Mouse (Mus musculus) lung, postnatal 0 days (tissue): ENCODE measurements at regions not wholly inside any gene's neighbourhood (a gene's known extent, or its start where the extent isn't known, plus 50 kb on each side); places are given as distances from the start of the nearest gene placed in this dataset.

Source experiments
- ATAC-seq: fragments of 200-750 bp; cut with Nextera tagmentation; 2 replicates; pipeline ENCODE4 v1.8.0; 2017; ENCODE audit warnings: moderate library complexity
- DNase-seq: peaks from one replicate; pipeline ENCODE4 v3.0.0-alpha.2; 2016; ENCODE audit warnings: low spot score
- H3K27ac ChIP-seq: fragments of 300-500 bp; sonication (generic); 2 replicates; pipeline ENCODE4 v1.5.1; 2014; ENCODE audit warnings: antibody characterized with exemption, mild to moderate bottlenecking, low read length, mixed read lengths
- H3K27me3 ChIP-seq: fragments of 300-500 bp; sonication (generic); replicated peaks from 2 replicates; pipeline ENCODE4 v1.6.1; 2014; ENCODE audit warnings: low read length, mixed read lengths; ENCODE audit not compliant: insufficient read depth
- H3K36me3 ChIP-seq: fragments of 300-500 bp; sonication (generic); 2 replicates; pipeline ENCODE4 v1.6.1; 2014; ENCODE audit warnings: low read length, mixed read lengths; ENCODE audit not compliant: insufficient read depth
- H3K4me1 ChIP-seq: fragments of 300-500 bp; sonication (generic); 2 replicates; pipeline ENCODE4 v1.6.1; 2014; ENCODE audit warnings: antibody characterized with exemption, low read depth, low read length, mixed read lengths; ENCODE audit not compliant: insufficient read depth
- H3K4me2 ChIP-seq: fragments of 300-500 bp; sonication (generic); replicated peaks from 2 replicates; pipeline ENCODE4 v1.6.1; 2014; ENCODE audit warnings: low read depth, mild to moderate bottlenecking, low read length, moderate library complexity, mixed read lengths
- H3K4me3 ChIP-seq: fragments of 300-500 bp; sonication (generic); 2 replicates; pipeline ENCODE4 v1.5.1; 2014; ENCODE audit warnings: low read depth, low read length
- H3K9ac ChIP-seq: fragments of 300-500 bp; sonication (generic); replicated peaks from 2 replicates; pipeline ENCODE4 v1.6.1; 2014; ENCODE audit warnings: low read depth, mild to moderate bottlenecking
- H3K9me3 ChIP-seq: fragments of 300-500 bp; sonication (generic); 2 replicates; pipeline ENCODE4 v1.6.1; 2016; ENCODE audit warnings: low read length, mixed read lengths
- CTCF ChIP-seq: IDR thresholded peaks from 2 replicates; pipeline ENCODE4 v1.5.1; 2016; ENCODE audit warnings: antibody characterized with exemption, mild to moderate bottlenecking
- EP300 ChIP-seq: IDR thresholded peaks from 2 replicates; pipeline ENCODE4 v1.6.1; 2016; ENCODE audit warnings: antibody characterized with exemption, mild to moderate bottlenecking, control low read depth
- WGBS: fragments of 180-500 bp; shearing (Covaris S2); extraction: QIAGEN DNeasy Blood & Tissue Kit; methylation state at CpG from one replicate; pipeline ENCODE4 v1.1.7; 2014; 5-methylcytosine and 5-hydroxymethylcytosine counted together

DNA sequence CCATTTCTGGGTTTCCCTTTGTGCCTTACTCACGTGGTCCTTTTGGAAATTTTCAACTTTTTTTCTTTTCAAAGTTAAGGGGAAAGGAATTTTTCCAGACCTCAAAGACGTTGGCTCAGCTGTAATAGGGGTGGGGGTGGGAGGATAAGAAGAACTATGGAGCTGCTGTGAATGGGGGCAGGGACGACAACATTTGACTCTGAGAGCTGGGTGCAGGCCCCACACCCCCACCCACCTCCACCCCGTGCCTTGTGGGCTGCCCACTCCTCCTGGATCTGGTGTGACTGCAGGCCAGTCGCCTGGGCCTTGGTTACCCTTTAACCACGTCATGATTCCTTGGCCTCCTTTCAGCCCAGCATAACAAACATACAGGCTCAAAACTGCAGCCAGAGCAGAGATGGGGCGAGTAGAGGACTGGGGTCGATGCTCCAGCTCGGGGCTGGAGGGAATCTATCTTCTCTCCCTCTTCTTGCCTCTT, 110.6 kb upstream of the Mgme1 start:
- Histone ChIP-seq H3K36me3 (no peaks in the 10 kb centered on the region), H3K27me3 (no peaks in the 10 kb centered on the region), H3K27ac (0 out of 2 replicates have a peak overlapping the region, but pooled peaks have one; percentile 16), H3K9ac (no peak overlapping the region), H3K4me1 (peaks cover 6% of the 10 kb centered on the region; the same call in 1 of the 2 replicates), H3K9me3 (no peaks in the 10 kb centered on the region), H3K4me2 (no peak overlapping the region), H3K4me3 (no peak overlapping the region)
- TF ChIP-seq EP300, result no peak
- no peak for TF ChIP-seq CTCF
- 27% methylated on average over 9 of the region's 9 CpGs for WGBS
- ATAC-seq, result no peak
- DNase-seq, result no peak

DNA sequence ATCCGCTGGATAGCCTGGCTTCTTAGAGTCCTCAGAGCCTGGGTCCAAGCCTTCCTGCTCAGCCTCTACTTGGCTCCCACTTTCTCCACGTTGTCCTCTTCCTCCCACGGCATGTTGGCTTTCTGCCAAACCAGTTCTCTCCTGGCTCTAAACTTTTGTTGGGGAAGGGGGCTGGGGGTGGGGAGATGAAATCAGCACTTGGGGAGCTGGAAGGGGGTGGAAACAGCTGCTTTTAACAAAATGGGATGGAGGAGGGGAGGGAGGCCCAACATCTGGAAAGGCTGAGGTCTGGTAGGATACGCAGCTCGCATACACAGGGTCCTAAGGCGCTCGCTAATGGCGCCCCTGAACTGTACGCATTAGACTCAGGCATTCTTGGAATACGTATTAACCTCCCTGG, 110.0 kb upstream of the Mgme1 start:
- Histone ChIP-seq H3K27ac (no peak overlapping the region), H3K9me3 (no peaks in the 10 kb centered on the region), H3K36me3 (no peaks in the 10 kb centered on the region), H3K4me3 (no peak overlapping the region), H3K9ac (no peak overlapping the region), H3K4me2 (no peak overlapping the region), H3K4me1 (peaks cover 6% of the 10 kb centered on the region; the same call in 1 of the 2 replicates), H3K27me3 (no peaks in the 10 kb centered on the region)
- 44% methylated on average over 10 of the region's 10 CpGs for WGBS
- ATAC-seq (no peak), DNase-seq (no peak)
- TF ChIP-seq CTCF (no peak), EP300 (no peak)

DNA sequence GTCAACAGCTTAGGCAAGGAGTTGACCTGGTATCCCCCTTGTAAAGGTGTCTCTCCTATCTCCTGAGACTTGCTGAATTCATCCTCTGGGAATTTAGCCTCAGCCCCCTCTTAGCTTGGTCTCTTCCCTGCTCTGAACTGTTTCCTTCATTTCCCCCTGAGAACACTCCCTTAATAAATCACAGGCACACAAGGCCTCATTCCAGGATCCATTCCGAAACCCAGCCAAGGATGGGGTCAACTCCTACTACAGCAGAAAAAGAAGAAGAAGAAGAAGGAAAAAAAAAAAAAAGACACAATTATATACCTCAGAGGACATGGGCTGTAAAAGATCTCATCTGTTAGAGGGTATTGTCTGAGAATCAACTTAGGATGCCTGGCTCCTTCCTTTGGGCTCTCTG, 108.6 kb upstream of the Mgme1 start:
- Histone ChIP-seq H3K4me1 (peaks cover 15% of the 10 kb centered on the region; the same call in 1 of the 2 replicates), H3K9me3 (no peaks in the 10 kb centered on the region), H3K4me3 (no peak overlapping the region), H3K36me3 (no peaks in the 10 kb centered on the region), H3K27me3 (no peaks in the 10 kb centered on the region), H3K27ac (no peak overlapping the region), H3K9ac (no peak overlapping the region), H3K4me2 (no peak overlapping the region)
- DNase-seq (no peak), ATAC-seq (no peak)
- TF ChIP-seq CTCF, result no peak
- TF ChIP-seq EP300, result no peak
- 53% methylated on average over 1 of the region's 1 CpGs for WGBS

DNA sequence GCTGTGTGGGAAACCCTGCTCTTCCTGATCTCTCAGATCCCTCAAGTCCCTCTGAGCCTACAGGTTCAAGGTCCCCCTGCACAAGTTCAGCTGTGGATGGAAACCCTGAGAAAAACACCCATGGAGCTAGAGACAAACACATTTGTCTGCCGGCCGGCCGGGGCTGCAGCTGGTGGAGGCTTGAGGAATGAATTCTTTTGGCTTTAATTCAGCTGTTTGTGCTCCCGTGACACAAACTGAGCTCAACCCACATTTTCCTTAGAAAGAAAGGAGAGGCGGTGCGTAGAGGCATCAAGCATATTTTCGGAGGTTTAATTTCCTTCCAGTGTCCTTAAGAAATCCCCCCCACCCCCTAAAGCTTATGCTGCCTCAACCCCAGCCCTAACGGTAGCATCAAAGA, 106.4 kb upstream of the Mgme1 start:
- no peak for TF ChIP-seq EP300
- no peak for TF ChIP-seq CTCF
- WGBS, result 14% methylated on average over 8 of the region's 8 CpGs
- peak; percentile 13; the same call in 1 of the 2 replicates for ATAC-seq
- H3K9ac ChIP-seq, result 0 out of 2 replicates have a peak overlapping the region, but pooled peaks have one; percentile 5
- peak overlapping the region; percentile 77 for H3K4me2 ChIP-seq
- H3K4me1 ChIP-seq, result peaks cover 15% of the 10 kb centered on the region; the same call in 1 of the 2 replicates
- H3K27ac ChIP-seq, result peak overlapping the region; percentile 97
- peak; percentile 87 for DNase-seq
- no peaks in the 10 kb centered on the region for H3K27me3 ChIP-seq
- H3K36me3 ChIP-seq, result no peaks in the 10 kb centered on the region
- 0 out of 2 replicates have a peak overlapping the region, but pooled peaks have one; percentile 66 for H3K4me3 ChIP-seq
- no peaks in the 10 kb centered on the region for H3K9me3 ChIP-seq

DNA sequence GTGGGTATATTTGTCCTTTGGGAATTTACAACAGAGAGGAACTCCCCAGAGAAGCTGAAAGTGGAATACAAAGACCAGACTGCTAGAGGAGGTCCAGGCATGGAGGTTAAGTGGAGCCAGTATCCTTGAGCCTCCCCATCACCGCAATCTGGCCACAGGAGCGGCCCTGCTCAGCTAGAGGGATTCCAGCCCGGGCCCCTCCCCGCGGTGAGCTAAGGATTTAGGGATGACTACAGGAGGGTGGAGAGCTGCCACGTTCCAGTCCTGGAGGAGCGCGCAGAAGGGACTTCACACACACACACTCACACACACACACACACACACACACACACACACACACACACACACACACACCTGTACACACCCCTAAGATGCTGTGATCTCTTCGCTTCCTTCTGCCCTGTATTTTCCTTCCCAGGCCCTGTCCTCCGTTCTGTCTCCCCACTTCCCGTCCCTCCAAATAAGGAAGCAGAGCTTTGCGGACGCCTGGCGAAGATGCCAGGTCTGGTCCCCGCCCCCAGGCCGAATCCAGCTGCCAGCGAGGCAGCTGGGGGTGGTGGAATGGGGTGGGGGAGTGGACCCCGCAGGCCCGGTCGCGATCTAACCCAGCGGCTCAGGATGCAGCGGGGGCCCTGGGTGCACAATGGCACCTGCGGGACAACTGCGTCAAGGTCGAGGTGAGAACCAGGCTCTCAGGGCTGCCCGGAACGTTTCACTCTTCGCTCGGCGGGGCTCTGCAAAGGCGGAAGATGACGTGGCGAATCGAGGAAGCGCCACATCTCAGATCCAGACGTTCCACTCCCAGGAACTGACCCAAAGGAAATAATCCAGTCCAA, 105.3 kb upstream of the Mgme1 start:
- Histone ChIP-seq H3K4me1 (peaks cover 16% of the 10 kb centered on the region; the same call in 1 of the 2 replicates), H3K27me3 (no peaks in the 10 kb centered on the region), H3K4me2 (peak overlapping the region; percentile 77), H3K4me3 (peak overlapping the region; percentile 66), H3K9ac (peak overlapping the region; percentile 56), H3K27ac (peak overlapping the region; percentile 97), H3K36me3 (no peaks in the 10 kb centered on the region), H3K9me3 (no peaks in the 10 kb centered on the region)
- TF ChIP-seq EP300 (peak; percentile 47; the same call in 1 of the 2 replicates), CTCF (no peak)
- WGBS, result under 1% methylated on average over 37 of the region's 37 CpGs
- ATAC-seq (peak; percentile 88), DNase-seq (peak; percentile 91)

DNA sequence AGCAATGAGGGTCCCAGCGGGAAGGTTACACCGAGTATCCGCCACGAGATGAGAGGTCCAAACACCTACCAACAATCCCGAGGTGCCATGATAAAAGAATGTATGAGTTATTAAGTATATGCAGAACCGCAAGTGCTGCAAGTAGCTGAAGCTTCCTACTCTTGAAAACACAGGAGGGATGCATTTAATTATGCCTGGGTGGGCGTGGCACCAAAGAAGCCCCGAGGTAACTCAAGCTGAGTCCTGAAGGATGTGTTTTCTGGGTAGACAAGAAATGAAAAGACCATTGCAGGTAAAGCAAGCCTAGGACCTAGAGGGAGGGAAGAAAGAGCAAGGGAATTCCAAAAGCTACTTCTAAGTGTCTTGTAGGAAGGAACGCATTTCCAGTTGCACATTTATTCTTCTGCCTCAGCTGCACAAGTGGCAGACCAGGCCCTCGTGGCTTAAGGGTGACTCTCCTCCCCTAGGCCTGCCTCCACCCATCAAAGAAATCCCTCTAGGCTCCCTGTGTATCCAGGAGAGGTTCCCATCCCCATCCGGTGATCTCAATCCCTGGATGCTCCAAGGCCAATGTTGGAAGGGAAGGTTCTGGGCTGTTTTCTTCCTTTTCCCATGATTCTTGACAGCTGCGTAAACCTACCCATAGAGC, 104.2 kb upstream of the Mgme1 start:
- DNase-seq (peak; percentile 25), ATAC-seq (no peak)
- Histone ChIP-seq H3K27ac (peak overlapping the region; percentile 97), H3K9me3 (no peaks in the 10 kb centered on the region), H3K4me3 (peak overlapping the region; percentile 66), H3K9ac (peak overlapping the region; percentile 56), H3K36me3 (no peaks in the 10 kb centered on the region), H3K4me1 (peaks cover 13% of the 10 kb centered on the region; the same call in 1 of the 2 replicates), H3K27me3 (no peaks in the 10 kb centered on the region), H3K4me2 (peak overlapping the region; percentile 77)
- TF ChIP-seq EP300 (no peak), CTCF (no peak)
- WGBS, result 29% methylated on average over 12 of the region's 12 CpGs
